Mouse (Mus musculus): ENCODE measurements around the gene Sult2a4.
"Not testable (repeated sequence)": the region's sequence is repeated elsewhere in the genome, so short reads cannot be mapped to it uniquely, and the experiment has no call there.

Gene Sult2a4

DNA sequence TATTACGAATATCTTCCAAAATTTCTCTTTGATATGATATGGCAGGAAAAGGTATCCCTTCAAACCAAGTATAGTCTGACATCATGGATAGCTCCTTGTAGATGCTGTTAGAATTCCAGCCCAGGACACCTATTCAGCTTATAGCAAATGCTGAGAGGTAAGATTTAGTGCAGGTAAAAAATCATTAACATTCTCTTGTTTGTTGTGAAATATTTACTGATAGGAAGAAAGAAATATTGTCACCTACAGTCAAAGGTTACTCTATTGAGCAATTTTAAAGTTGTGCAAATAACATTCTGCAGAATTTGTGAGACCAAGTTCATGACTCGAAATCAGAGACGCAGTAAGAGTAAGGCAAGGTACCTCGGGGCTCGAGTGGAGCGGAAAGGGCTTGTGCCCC is at the start of gene Sult2a4:
Gene Sult2a4, minus strand, starts transcription at position 101 of the 400 bp plus-strand sequence.
- not testable (repeated sequence) for DNase-seq (ENCODE audit: low spot score)

DNA sequence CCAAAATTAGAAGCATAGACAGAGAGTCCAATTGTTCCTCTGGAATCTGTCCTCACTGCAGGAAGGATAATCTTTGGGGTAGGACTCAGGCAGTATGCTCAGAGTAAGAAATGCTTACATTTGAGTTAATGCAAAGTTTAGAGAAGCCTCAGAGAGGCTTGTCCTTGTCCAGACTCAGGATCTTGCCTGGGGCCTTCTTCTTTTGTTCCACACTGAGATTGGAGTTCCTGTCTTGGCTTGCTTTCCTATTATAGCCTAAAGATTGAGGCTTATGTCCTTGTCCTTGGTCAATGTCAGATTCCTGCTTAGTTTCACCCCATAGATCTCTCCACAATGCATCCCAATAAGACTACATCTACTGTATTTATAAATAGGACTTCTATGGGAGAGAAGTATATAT is 41.4 kb upstream of the Sult2a4 start:
- not testable (repeated sequence) for DNase-seq (ENCODE audit: low spot score)

DNA sequence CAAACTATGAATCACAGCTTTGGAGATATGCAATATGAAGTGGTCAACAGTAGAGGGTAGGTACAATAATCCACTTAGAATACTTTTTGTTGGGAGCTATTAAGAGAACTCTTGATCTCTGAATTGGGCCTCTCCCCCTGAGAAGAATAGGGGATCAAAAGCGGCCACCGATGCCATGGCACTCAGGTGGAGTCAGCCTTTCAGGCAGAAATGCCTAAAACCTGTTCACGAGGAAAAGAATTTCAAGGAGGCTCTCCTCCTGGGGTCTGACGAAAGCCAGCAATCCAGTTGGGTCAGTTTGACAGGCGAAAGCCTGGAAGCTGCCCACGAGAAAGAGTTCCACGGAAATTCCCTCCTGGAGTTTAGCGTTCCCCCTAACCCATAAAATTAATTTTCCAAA is 23.7 kb upstream of the Sult2a4 start:
- no peak for DNase-seq (ENCODE audit: low spot score)

DNA sequence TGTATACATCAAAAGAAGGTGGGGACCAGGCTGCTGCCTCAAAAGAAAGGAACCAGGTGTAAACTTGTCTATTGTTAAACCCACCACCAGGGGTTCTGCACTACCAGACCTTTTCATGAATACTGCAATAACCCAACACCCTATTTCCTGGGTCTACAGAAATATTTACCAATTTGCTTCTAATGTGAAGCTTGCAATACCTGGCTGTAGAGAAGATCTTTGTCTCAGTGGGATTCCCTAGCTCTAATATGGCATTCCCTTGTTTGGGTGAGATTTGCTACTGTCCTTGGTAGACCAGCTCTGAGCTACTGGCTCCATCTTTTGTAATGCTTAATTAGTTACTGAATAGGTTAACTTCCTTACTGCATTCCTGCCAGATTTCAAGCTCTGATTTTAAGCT is 21.3 kb upstream of the Sult2a4 start:
- not testable (repeated sequence) for DNase-seq (ENCODE audit: low spot score)

Data from urinary bladder, postnatal 25 days (tissue).